Mouse (Mus musculus) retina, postnatal 7 days (tissue): ENCODE measurements around the gene Stk19.
"Not testable (repeated sequence)": the region's sequence is repeated elsewhere in the genome, so short reads cannot be mapped to it uniquely, and the experiment has no call there.

ENCODE experiments used
- DNase-seq: peaks from one replicate; pipeline ENCODE4 v3.0.0-alpha.2; 2012; ENCODE audit warnings: low read depth, low spot score

Gene Stk19

GRCm38 (mm10) chr17:34797211-34797995, 39.3 kb downstream of the Stk19 start:
- not testable (repeated sequence) for DNase-seq

GRCm38 (mm10) chr17:34796311-34797140, 40.2 kb downstream of the Stk19 start:
- DNase-seq = no peak

GRCm38 (mm10) chr17:34795633-34796032, 41.1 kb downstream of the Stk19 start:
- DNase-seq = peak; percentile 30

GRCm38 (mm10) chr17:34795016-34795415, 41.7 kb downstream of the Stk19 start:
- DNase-seq = no peak

GRCm38 (mm10) chr17:34777680-34778325, 58.9 kb downstream of the Stk19 start:
- DNase-seq = no peak
